Comparison of ENCODE assay signal across 9 mouse cellular contexts in genomic region chr12:107934831-107935437, GRCm38 (mm10).
A peak's percentile ranks its signal among the peaks of the same experiment; 100 is the strongest.
DNase-seq lines count a peak whose midpoint lies in the region; ATAC-seq and TF ChIP-seq lines count a peak whose summit lies in the region.
"Had no signal": no experiment of that assay in that cellular context is flagged by ENCODE, and none has a peak within 500 bp of the region (broad histone marks: within the 10 kb centered on the region; RNA-seq: fewer than 3 reads in every experiment).

No protein-coding gene starts in this region.

- TF ChIP-seq CTCF in hindbrain, postnatal 0 days (IDR thresholded peaks at IDR 0.05; ENCODE audit: low read depth) = no peak

- peaks cover 16% of the 10 kb centered on the region for H3K4me1 ChIP-seq in hindbrain, postnatal 0 days (ENCODE audit: insufficient read depth, low read length)
- peaks cover 49% of the 10 kb centered on the region for H3K4me1 ChIP-seq in midbrain, embryonic 16.5 days (ENCODE audit: control insufficient read depth, insufficient read depth, low read length)

- ATAC-seq in frontal cortex, adult (ENCODE audit: low TSS enrichment) = 0 out of 2 replicates have a peak, but pooled peaks have one; percentile 25
- peak; percentile 69 for ATAC-seq in hindbrain, postnatal 0 days
- ATAC-seq in midbrain, embryonic 16.5 days = peak; percentile 65

- no peak overlapping the region for H3K27ac ChIP-seq in hindbrain, postnatal 0 days
- 0 out of 2 replicates have a peak overlapping the region, but pooled peaks have one; percentile 13 for H3K27ac ChIP-seq in midbrain, embryonic 16.5 days (ENCODE audit: low read length)

- H3K27me3 ChIP-seq in hindbrain, postnatal 0 days (ENCODE audit: insufficient read depth, low read length) = no peaks in the 10 kb centered on the region
- H3K27me3 ChIP-seq in midbrain, embryonic 16.5 days (ENCODE audit: control insufficient read depth, insufficient read depth, low read depth, low read length) = no peaks in the 10 kb centered on the region

- H3K36me3 ChIP-seq in hindbrain, postnatal 0 days (ENCODE audit: insufficient read depth, low read length) = no peaks in the 10 kb centered on the region
- no peaks in the 10 kb centered on the region for H3K36me3 ChIP-seq in midbrain, embryonic 16.5 days (ENCODE audit: control insufficient read depth, insufficient read depth, low read length)

- no peak overlapping the region for H3K4me3 ChIP-seq in hindbrain, postnatal 0 days (ENCODE audit: low read length)
- no peak overlapping the region for H3K4me3 ChIP-seq in midbrain, embryonic 16.5 days (ENCODE audit: low read depth, low read length)

- H3K9ac ChIP-seq in hindbrain, postnatal 0 days (replicated peaks; ENCODE audit: low read length) = no peak overlapping the region
- no peak overlapping the region for H3K9ac ChIP-seq in midbrain, embryonic 16.5 days (ENCODE audit: low read depth, low read length)

- H3K9me3 ChIP-seq in hindbrain, postnatal 0 days (ENCODE audit: low read length) = no peaks in the 10 kb centered on the region
- H3K9me3 ChIP-seq in midbrain, embryonic 16.5 days (replicated peaks; ENCODE audit: control insufficient read depth, low read length, poor library complexity, severe bottlenecking) = no peaks in the 10 kb centered on the region

- 17% methylated on average over 19 of the region's 19 CpGs for WGBS in hindbrain, postnatal 0 days
- 36% methylated on average over 19 of the region's 19 CpGs for WGBS in midbrain, embryonic 16.5 days

- no peak for DNase-seq in frontal cortex, postnatal 14 days (ENCODE audit: low spot score in 2 of 2)
- DNase-seq in brain, adult 2 months (ENCODE audit: low read depth, low spot score) = peak; percentile 83
- peak; percentile 85 for DNase-seq in hindbrain, postnatal 0 days (ENCODE audit: low spot score)
- DNase-seq in T-cell, adult 2 months (ENCODE audit: low spot score) = no peak
- no peak for DNase-seq in spleen, postnatal 36 days (ENCODE audit: low spot score in 2 of 2)
- DNase-seq in lung, adult 18-20 months = no peak
- DNase-seq: gastrocnemius, postnatal 10 days had no signal

- peak overlapping the region; percentile 42 for H3K4me2 ChIP-seq in hindbrain, postnatal 0 days (ENCODE audit: low read depth, low read length)
- peak overlapping the region; percentile 46 for H3K4me2 ChIP-seq in midbrain, embryonic 16.5 days (ENCODE audit: low read length)

Comparison
In these comparisons a context has a peak if more than half of its experiments do, and no peak if none do; other contexts are left out.
1. DNase-seq: peak in brain, adult 2 months (single experiment) and hindbrain, postnatal 0 days (single experiment); none in frontal cortex, postnatal 14 days (0 of 2), T-cell, adult 2 months (single experiment), spleen, postnatal 36 days (0 of 2) and lung, adult 18-20 months (0 of 2).
2. Peak in every context shown above with its lines, with median percentiles within 50 percentile points of each other: ATAC-seq.